Mouse (Mus musculus) spleen, postnatal 36 days (tissue): ENCODE data around the gene 1700122O11Rik.

Experiments
- DNase-seq, 2 experiments: peaks; one replicate each; pipeline ENCODE4 v3.0.0; 2022; ENCODE audit warnings: low spot score in 2 of 2, mixed read lengths in 1 of 2

Gene 1700122O11Rik

DNA sequence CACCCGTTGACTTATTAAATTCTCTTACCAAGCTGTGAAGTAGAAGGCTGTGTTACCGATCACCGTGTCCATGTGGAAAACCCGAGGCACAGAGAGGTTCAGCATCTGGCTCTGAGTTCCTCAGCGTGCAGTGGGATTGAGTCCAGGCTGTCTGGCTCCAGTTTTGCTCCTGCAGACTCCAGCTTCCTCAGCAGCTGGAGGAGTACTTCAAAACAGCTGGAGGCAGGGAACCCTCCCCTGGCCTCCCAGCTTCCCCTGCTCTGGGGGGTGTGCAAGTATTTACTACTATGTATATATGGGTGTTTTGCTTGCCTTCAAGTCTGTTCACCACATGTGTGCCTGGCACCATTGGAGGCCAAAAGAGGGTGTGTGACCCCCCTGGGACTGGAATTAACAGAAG lies 9.8 kb downstream of the 1700122O11Rik start:
- DNase-seq: no peak

DNA sequence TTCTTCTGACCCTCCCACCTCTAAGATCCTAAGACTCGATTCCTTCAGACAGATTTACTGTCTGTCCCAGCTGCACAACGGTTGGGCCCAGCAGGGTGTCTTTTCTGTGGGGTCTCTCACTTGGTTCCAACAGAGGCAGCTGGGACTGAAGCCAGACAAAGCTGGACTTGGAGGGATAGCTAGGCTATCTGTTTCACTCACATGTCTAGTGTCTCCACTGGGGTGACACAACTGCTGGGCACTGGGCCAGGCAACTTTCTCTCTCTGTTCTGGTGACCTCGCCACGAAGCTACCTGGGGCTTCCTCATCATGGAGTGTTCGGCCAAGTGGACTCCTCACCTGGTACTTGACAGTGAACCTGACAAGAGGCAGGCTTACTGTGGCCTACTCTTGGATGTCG lies 10.4 kb downstream of the 1700122O11Rik start:
- DNase-seq: no peak

DNA sequence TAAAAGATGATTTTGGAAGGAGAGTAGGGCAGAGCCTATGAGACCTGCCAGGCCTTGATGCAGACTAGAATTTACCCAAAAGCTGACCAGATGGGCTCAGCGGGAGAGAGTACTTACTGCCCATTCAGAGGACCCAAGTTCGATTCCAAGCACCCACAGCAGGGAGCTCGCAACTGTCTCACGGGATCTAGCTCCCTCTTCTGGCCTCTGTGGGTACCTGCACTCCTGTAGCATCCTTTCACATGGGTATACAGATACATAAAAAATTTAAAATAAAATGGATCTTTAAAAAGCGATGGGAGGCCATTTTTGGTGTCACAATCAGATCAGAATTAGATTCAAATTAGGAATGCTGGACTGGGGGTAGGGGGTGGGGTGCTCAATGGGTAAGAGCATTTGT lies 11.1 kb downstream of the 1700122O11Rik start:
- no peak for DNase-seq

DNA sequence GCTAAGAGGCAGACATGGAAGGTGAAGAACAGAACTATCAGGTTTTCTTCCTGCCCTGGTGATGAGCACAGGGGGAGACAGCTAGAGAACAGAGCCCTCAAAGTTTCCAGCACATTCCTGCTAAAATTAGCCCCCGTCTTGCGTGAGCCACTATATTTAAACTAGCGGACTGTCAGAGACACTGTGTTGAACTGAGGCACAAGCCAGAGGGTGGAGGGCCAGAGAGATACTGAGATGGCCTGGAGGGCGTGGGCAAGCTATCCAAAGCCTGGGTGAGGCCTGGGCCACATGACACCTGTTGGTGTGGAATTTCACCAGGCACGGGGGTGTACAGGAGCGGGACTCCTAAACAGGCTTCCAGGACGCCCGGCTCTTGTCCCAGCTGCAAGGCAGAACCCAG lies 14.0 kb downstream of the 1700122O11Rik start:
- DNase-seq: no peak

DNA sequence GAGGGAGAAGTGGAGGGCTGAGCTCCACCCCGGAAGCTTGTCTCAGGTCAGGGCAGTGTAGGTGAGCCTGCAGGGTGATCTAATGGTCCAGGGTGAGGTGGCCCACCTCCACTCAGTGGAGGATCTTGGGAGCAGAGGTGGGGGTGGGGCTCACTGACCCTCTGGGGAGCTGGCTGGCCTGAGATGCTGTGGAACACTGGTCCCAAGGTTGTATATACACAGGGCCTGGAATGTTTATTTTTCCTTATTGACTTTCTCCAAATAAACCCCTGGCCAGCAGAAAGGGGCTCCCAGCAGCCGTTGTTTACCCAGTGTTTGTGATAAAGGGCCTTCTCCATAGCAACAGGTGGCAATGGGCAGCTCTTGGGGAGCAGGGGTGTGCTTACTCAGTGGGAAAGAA lies 18.5 kb downstream of the 1700122O11Rik start:
- DNase-seq: no peak

DNA sequence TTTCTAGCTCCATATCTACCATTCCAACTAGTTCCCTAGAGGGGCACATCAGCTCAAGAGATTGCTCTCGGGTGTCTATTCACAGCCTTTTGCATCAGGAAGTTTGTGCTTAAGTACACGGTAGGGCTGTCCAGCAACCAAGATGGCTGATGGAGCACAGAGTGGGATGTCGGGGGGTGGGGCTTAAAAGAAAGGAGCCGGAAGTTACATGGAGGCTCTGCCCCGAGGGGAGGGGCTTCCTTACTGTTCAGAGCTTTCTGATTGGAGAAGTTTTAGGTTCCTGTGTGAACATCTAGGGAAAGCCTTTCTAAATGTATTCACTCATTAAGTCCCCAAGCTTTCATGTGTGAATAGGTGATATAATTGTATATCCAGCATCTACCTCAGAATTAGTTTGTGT lies 21.5 kb downstream of the 1700122O11Rik start:
- DNase-seq: no peak

DNA sequence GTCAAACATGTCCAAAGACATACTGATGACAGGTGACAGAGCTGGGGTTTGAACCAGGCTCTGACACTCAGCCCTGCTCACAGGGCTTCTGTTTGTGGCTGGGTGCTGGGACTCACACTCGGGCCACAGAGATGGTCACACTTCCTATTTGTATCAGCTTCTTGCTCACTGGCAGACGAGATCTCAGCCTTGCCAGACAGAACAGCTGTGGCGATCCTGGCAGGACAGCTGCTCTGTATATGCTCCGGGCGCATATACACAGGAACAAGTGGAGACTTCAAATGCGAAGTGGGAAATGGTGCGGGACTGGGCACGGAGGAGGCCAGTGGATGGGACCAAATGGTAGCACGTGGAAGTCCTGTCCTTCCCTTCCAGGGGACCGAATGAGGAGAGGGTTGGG lies 25.5 kb downstream of the 1700122O11Rik start:
- DNase-seq: no peak

DNA sequence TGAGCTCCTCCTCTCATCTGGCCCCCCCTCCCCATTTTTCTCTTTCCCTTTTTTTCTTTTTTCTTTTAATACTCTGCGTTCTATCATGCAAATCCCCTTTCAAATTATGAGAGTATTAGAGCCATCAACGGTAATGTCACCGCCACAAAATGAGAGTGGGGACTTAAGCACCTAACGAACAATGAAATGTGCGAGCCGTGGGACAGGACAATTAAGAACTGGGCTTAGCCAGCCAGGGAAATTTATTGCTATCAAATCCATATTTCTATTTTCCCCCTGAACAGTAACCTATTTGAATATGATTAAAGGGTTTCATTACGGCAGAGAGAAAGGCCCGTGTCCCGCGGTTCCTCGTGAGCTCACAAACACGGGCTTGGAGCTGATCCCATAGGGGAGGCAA lies 27.0 kb downstream of the 1700122O11Rik start:
- no peak for DNase-seq

DNA sequence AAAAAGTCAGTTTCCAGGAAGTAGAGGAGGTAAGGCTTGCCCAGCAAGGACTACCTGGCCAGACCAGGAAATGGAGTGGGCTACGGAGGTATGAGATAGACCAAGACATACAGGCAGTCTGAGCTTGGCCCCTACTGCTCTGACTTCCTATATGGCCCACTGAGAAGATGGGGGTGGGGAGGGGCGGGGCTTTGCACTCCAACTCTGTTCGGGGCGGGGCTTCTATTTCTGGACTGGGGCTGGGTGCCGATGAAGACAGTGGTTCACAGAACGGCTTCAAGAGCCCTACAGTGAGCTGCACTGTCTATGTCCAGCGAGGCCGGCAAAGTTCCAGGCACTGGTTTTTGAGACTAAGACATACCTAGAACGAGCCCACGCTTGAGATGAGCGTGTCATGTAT lies 27.8 kb downstream of the 1700122O11Rik start:
- no peak for DNase-seq

DNA sequence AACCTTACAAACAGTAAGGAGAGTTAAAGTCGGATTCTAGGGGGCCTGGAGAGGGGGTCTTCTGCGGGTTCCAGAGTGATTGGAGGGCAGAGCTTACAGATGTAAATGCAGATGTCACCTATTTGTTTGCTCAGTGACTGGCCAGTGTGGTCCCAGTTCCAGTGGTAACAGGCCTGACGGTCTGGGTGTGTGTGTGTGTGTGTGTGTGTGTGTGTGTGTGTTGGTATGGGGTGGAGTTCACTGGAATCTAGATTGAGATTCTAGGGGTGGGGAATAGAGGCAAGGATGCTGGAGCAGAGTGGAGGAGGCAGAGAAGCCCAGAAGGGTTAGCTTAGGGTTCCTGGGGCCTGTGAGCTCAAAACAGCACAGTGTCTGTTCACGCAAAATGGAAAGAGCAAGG lies 32.3 kb downstream of the 1700122O11Rik start:
- DNase-seq: no peak

DNA sequence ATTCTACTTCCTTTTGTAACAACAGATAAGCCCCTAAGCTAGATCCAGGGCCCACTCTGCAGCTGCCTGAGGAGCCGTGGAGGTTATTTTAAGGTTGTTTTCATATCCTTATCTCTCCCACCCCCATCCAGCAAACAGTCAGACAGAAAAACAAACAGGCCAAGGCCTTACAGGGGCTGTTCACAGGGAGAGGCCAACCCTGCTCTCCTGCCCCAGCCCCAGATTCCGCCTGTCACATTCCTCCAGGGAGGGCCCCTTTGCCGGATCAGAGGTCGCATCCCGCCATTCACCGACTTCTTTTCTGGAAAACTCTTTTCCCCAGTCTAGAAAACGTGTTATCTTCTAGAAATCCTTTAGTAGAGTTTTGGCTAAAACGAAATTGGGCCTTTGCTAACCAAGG lies 33.0 kb downstream of the 1700122O11Rik start:
- DNase-seq: no peak

DNA sequence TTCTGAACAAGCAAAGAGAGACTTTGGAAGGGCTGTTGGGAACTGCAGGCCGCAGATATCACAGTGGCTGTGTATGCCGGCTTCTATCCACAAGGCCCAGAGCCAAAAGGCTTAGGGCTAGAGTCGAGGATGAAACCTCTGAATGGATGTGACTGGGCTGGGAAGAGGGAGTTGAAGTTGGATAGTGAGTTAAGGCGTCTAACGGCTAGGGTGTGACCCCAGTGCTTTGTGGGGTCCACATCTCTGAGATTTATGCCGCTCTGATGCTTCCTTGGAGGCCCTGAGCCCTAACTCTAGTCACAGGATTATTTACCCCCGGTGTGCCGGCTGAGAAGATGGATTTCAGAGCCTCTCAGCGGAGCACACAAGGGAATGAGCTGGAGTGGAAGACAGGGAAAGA lies 33.5 kb downstream of the 1700122O11Rik start:
- DNase-seq: no peak

DNA sequence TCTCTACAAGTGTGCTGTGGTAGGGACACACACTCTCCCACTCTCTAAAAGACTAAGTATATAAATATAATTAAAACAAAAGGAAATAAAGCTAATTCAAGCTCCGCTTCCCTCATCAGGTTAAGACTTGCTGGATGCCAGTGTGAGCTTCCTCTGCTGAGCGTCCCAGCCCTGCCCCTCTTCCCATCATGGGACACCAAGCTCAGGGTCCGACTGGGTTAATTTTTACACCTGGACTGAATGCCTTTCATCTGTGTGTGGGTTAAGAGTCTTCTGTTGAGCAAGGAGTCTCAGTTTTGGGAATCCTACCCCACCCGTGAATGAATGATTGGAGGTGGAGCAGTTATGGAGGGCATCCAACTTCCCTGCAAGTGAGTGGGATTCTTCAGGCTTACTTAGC lies 35.6 kb downstream of the 1700122O11Rik start:
- no peak for DNase-seq

DNA sequence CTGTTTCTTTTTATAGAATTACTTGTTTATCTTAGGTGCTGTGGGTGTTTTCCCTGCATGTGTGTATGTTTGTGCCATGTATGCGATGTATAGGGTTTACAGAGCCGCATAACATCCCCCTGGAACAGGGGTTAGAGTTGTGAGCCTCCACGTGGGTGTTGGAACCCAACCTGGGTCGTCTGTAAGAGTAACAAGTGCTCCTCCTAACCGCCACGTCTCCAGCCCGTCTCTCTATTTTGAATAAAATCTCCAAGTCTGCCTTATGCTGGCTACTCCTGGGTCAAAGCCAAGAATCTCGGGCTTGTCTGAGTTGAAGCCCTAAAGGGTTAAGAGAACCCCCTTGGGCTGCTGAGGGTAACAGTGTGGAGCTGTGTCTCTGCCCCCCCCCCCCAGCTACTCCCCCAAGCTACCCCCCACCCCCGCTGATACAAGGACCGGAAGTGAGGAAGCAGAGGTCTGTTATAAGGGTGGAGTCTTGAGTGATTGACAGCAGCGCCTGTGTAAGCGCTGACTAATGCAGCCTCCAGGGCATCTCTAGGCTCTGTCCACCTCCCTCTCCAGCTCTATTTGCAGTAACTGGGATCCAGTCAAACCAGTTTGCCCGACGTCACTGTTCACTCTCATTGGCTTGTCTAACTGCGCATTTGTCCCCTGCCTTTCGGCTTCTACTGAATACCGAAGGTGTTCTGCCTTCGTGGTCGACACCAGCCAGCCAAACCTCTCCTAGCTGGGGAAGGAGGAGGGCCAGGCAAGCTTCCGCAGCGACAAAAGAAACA lies 36.3 kb downstream of the 1700122O11Rik start:
- peak; percentile 29 to 32 for DNase-seq

DNA sequence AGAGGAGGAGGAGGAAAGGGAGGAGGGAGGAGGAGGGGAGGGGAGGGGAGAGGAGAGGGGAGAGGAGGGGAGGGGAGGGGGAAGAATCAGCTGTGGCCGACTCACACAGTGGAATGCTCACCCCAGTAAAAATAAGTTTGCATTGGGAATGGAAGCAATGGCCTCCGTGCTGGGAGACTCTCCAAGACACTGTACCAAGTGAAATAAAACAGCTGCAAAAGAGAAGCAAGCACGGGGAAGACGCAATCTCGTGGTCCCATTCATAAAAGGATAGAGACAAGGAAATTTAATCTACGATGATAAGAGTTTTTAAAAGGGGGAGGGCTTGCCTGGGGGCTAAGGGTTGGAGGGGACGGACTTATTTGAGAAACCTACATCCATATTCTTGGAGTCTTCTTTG lies 36.9 kb downstream of the 1700122O11Rik start:
- DNase-seq: no peak

DNA sequence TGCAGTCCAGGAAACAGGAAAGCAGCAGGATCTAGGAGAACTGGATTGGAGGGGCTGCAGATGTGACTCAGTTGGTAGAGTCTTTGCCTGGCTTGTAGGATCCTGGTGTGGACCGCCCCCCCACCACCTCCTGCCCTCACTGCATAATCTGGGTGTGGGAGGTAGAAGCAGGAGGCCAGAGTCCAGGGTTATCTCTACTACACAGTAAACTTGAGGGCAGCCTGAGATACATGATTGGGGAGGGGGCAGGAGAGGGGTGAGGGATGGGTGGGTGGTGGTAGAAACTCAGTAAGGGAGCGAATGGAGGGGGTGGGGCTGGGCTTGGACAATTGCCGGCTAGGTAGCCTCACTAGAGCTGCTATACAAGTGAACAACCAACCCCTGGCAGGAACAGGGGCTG lies 38.3 kb downstream of the 1700122O11Rik start:
- no peak for DNase-seq

DNA sequence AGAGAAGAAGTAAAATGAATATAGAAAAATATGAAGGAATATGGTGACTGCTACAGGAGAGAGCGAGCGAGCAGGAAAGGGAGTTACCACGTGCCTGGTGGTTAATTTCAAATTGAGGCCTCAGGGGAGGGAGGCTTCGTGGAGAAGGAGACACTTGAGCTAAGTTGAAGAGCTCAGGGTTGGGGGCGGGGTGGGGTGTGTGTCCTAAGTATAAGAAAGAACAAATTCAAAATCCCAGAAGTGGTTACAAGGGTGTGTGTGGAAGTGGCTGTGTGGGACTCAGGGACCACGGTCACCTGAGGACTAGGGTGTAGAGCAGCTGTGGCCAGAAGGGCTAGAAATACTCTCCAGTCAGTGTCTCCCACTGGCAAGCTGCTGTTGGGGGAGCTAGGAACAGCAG lies 38.7 kb downstream of the 1700122O11Rik start:
- no peak for DNase-seq

DNA sequence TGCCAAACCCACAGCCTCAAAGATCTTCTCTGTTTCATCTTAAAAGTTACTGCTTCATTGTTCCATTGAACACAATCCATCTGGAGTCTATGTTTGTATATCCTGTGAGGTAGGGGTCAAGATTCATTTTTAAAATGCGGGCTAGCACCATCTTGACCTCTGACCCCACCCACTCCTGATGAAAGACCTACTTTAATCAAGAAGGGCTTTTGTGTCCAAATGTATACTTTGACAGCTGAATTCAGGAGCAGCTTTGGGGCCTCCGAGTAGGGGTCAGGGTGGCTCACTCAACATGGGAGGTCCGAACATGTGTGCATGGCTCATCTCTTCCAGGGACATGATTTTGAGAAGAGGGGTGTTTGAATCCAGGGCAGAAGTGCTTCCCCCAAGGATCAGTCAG lies 40.3 kb downstream of the 1700122O11Rik start:
- no peak for DNase-seq

DNA sequence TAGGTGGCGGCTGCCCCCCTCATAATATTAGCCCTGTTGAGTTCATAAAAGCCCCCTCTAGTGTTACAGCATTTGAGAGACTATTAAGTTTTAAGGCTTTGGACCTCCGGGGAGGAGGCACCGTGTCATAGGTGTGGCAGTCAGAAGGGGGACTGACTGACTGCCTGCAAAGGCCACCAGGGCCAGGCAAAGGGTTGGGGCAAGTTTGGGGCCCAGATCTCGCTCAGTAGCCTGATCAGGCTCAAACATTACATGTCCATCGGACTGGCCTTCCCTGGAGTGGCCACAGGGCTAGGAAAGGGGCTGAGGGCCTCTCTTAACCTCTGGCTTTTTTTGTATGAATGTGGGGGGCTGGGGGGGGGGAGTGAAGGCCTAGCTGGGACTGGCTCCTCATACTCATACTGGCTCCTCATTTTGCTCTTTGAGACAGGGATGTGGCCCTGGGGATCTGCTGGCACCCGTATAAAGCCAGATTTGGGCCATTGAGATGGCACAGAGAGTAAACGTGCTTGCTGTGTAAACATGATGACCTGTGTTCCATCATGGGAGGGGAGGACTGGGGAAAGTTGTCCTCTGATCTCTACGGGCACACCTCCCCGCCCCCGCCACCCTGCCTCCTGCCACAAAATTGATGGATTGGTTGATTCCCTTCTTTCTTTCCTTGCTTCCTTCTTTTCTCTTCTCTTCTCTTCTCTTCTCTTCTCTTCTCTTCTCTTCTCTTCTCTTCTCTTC lies 47.5 kb downstream of the 1700122O11Rik start:
- DNase-seq: no peak

DNA sequence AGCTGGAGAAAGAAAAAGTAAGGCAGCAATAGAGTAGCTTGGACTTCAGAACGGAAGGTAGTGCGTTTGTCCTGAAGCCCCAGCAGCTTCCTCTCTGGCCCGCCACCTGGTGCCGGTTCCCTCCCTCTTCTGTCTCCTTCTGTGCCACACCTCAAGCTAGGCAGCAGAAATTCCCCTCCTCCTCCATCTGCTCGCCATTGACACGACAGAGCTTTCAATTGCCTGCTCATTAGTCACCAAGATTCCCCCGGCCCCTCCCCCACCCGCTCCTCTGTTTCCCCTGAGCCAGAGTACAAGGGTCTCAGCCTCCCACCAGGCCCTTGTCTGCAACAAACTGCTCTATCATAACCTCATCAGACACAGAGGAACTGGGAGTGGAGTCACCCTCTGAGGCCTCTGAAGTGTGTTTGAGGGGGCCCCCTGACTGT lies 48.1 kb downstream of the 1700122O11Rik start:
- peak; percentile 26 to 28 for DNase-seq

DNA sequence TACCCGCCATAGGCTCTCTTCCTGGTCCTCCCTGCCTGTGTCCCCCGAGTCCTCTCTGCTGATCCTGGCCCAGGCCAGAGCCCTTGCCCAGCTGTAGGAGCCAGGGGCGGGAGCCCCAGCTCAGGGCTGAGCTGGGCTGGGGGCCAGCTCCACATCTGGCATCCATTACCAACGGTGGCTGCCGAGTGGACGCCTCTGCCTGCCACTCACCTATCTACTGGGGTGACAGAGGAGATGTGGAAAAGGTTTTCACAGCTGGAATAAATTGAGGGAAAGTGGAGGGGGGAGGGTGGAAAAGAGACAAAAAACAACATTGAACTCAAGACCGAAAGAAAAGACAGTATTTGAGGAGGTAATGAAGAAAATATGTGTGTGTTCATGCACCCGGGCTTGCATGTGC lies 49.3 kb downstream of the 1700122O11Rik start:
- DNase-seq: no peak

DNA sequence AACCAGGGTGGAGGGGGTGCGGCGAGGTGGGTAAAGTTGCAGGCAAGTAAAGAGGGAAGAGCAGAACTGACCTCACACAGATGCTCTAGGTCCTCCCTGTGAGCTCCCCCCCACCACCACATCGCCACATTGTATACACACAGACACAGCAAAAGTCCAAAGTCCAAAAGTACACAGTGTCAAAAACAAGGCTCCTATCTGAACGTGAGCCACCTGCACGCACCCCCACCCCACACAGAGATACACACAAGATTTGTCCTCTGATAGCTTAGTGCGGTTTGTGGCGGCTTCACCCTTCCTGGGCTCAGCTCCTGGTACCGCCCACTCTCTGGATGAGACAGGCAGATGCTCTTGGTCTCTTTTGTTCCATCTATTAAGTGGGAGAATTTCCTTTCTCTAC lies 50.0 kb downstream of the 1700122O11Rik start:
- DNase-seq: no peak
